Mouse (Mus musculus) megakaryocyte, embryonic 14.5 days (primary cell): ENCODE results near the gene Rasgrp3. TPM values are rescaled to one million over a fixed set of nuclear protein-coding genes. Genes with fewer than 3 reads are reported as not detected.

Source experiments
- H3K27me3 ChIP-seq: replicated peaks from 2 replicates; pipeline ENCODE3; 2012; ENCODE audit warnings: inconsistent platforms
- H3K36me3 ChIP-seq: replicated peaks from 2 replicates; pipeline ENCODE3; 2012; ENCODE audit warnings: low read length, inconsistent platforms, mixed read lengths
- H3K4me1 ChIP-seq: 2 replicates; pipeline ENCODE4 v1.6.1; 2012; ENCODE audit warnings: inconsistent platforms
- H3K4me3 ChIP-seq: replicated peaks from 2 replicates; pipeline ENCODE3; 2012; ENCODE audit warnings: moderate library complexity, mild to moderate bottlenecking, inconsistent platforms
- H3K9me3 ChIP-seq: 2 replicates; pipeline ENCODE4 v1.6.1; 2012; ENCODE audit warnings: inconsistent platforms
- FLI1 ChIP-seq: IDR thresholded peaks from 2 replicates; pipeline ENCODE4 v1.6.1; 2012; ENCODE audit warnings: low read length, inconsistent platforms, mixed read lengths
- GATA1 ChIP-seq: IDR thresholded peaks from 3 replicates; pipeline ENCODE4 v1.6.1; 2012; ENCODE audit warnings: mixed read lengths, low read length, inconsistent platforms, borderline replicate concordance
- polyA plus RNA-seq: library from polyadenylated mRNA; stranded (reverse); fragments of >175 nt; gene quantifications from 2 replicates; pipeline ENCODE4 v1.2.3, GENCODE M21; 2012; ENCODE audit warnings: low replicate concordance; ENCODE audit not compliant: insufficient read depth

The Rasgrp3 gene
- polyA plus RNA-seq, 1 experiment, result 0.03 TPM

GRCm38 (mm10) chr17:75534314-75535020, 98.8 kb downstream of the Rasgrp3 start:
- TF ChIP-seq GATA1 (no peak), FLI1 (no peak)
- no peak overlapping the region for H3K4me3 ChIP-seq
- H3K9me3 ChIP-seq, result no peaks in the 10 kb centered on the region
- H3K27me3 ChIP-seq, result no peaks in the 10 kb centered on the region
- peaks cover 46% of the 10 kb centered on the region for H3K36me3 ChIP-seq
- H3K4me1 ChIP-seq, result peaks cover 16% of the 10 kb centered on the region

GRCm38 (mm10) chr17:75535612-75536011, 99.9 kb downstream of the Rasgrp3 start:
- TF ChIP-seq FLI1 (no peak), GATA1 (no peak)
- peaks cover 56% of the 10 kb centered on the region for H3K36me3 ChIP-seq
- no peak overlapping the region for H3K4me3 ChIP-seq
- H3K4me1 ChIP-seq, result peaks cover 16% of the 10 kb centered on the region
- H3K27me3 ChIP-seq, result no peaks in the 10 kb centered on the region
- no peaks in the 10 kb centered on the region for H3K9me3 ChIP-seq

- Histone ChIP-seq H3K9me3 (no peaks in the 10 kb centered on the region), H3K4me1 (peaks cover 12% of the 10 kb centered on the region), H3K27me3 (no peaks in the 10 kb centered on the region), H3K4me3 (no peak overlapping the region), H3K36me3 (peaks cover 65% of the 10 kb centered on the region)
- TF ChIP-seq FLI1, result no peak
- TF ChIP-seq GATA1, result no peak
Measured at GRCm38 (mm10) chr17:75536396-75537049, 100.8 kb downstream of the Rasgrp3 start.

GRCm38 (mm10) chr17:75537050-75537445, 101.4 kb downstream of the Rasgrp3 start:
- Histone ChIP-seq H3K4me1 (peaks cover 12% of the 10 kb centered on the region), H3K36me3 (peaks cover 70% of the 10 kb centered on the region), H3K27me3 (no peaks in the 10 kb centered on the region), H3K9me3 (no peaks in the 10 kb centered on the region), H3K4me3 (no peak overlapping the region)
- TF ChIP-seq GATA1 (no peak), FLI1 (no peak)

GRCm38 (mm10) chr17:75538431-75538830, 102.7 kb downstream of the Rasgrp3 start:
- Histone ChIP-seq H3K4me3 (no peak overlapping the region), H3K27me3 (no peaks in the 10 kb centered on the region), H3K9me3 (no peaks in the 10 kb centered on the region), H3K36me3 (peaks cover 84% of the 10 kb centered on the region), H3K4me1 (peaks cover 12% of the 10 kb centered on the region)
- TF ChIP-seq GATA1 (no peak), FLI1 (no peak)

GRCm38 (mm10) chr17:75539130-75539529, 103.4 kb downstream of the Rasgrp3 start:
- Histone ChIP-seq H3K36me3 (peaks cover 91% of the 10 kb centered on the region), H3K4me1 (peaks cover 13% of the 10 kb centered on the region), H3K27me3 (no peaks in the 10 kb centered on the region), H3K4me3 (no peak overlapping the region), H3K9me3 (no peaks in the 10 kb centered on the region)
- no peak for TF ChIP-seq GATA1
- TF ChIP-seq FLI1, result no peak

GRCm38 (mm10) chr17:75539841-75540240, 104.1 kb downstream of the Rasgrp3 start:
- Histone ChIP-seq H3K27me3 (no peaks in the 10 kb centered on the region), H3K9me3 (no peaks in the 10 kb centered on the region), H3K4me3 (no peak overlapping the region), H3K36me3 (peaks cover 91% of the 10 kb centered on the region), H3K4me1 (peaks cover 20% of the 10 kb centered on the region)
- TF ChIP-seq GATA1 (no peak), FLI1 (no peak)

- Histone ChIP-seq H3K4me1 (peaks cover 27% of the 10 kb centered on the region), H3K9me3 (no peaks in the 10 kb centered on the region), H3K4me3 (no peak overlapping the region), H3K27me3 (no peaks in the 10 kb centered on the region), H3K36me3 (peaks cover 97% of the 10 kb centered on the region)
- TF ChIP-seq GATA1, result no peak
- TF ChIP-seq FLI1, result no peak
Measured at GRCm38 (mm10) chr17:75543434-75543833, 107.7 kb downstream of the Rasgrp3 start.

GRCm38 (mm10) chr17:75544262-75544661, 108.6 kb downstream of the Rasgrp3 start:
- peaks cover 93% of the 10 kb centered on the region for H3K36me3 ChIP-seq
- no peaks in the 10 kb centered on the region for H3K27me3 ChIP-seq

GRCm38 (mm10) chr17:75550771-75551413, 115.2 kb downstream of the Rasgrp3 start:
- H3K4me3 ChIP-seq, result peak overlapping the region; percentile 100
- peaks cover 35% of the 10 kb centered on the region for H3K4me1 ChIP-seq
- TF ChIP-seq FLI1 (no peak), GATA1 (no peak)
- H3K36me3 ChIP-seq, result peaks cover 32% of the 10 kb centered on the region
- peaks cover 3% of the 10 kb centered on the region; the same call in 1 of the 2 replicates for H3K9me3 ChIP-seq
- no peaks in the 10 kb centered on the region for H3K27me3 ChIP-seq

More at GRCm38 (mm10) chr17:75544262-75544661, 108.6 kb downstream of the Rasgrp3 start:
- no peak overlapping the region for H3K4me3 ChIP-seq
- TF ChIP-seq FLI1, result no peak
- no peak for TF ChIP-seq GATA1
- no peaks in the 10 kb centered on the region for H3K9me3 ChIP-seq
- H3K4me1 ChIP-seq, result peaks cover 31% of the 10 kb centered on the region
